Mouse (Mus musculus): Measurements from ENCODE around the gene Fbxo34.
A peak's percentile ranks its signal among the peaks of the same experiment; 100 is the strongest.
"Not testable (repeated sequence)": the region's sequence is repeated elsewhere in the genome, so short reads cannot be mapped to it uniquely, and the experiment has no call there.

Gene Fbxo34

GRCm38 (mm10) chr14:47518619-47519018 lies 68.4 kb downstream of the Fbxo34 start:
- DNase-seq, result peak; percentile 11 to 14

- no peak for DNase-seq
Observed at GRCm38 (mm10) chr14:47520751-47521449, 70.7 kb downstream of the Fbxo34 start.

GRCm38 (mm10) chr14:47521609-47522008 lies 71.4 kb downstream of the Fbxo34 start:
- no peak for DNase-seq

- no peak for DNase-seq
Observed at GRCm38 (mm10) chr14:47522301-47522700, 72.1 kb downstream of the Fbxo34 start.

GRCm38 (mm10) chr14:47525374-47525773 lies 75.2 kb downstream of the Fbxo34 start:
- DNase-seq, result no peak

GRCm38 (mm10) chr14:47525861-47526260 lies 75.6 kb downstream of the Fbxo34 start:
- DNase-seq, result no peak

- DNase-seq, result no peak
Observed at GRCm38 (mm10) chr14:47527833-47528232, 77.6 kb downstream of the Fbxo34 start.

GRCm38 (mm10) chr14:47528293-47528692 lies 78.1 kb downstream of the Fbxo34 start:
- no peak for DNase-seq

GRCm38 (mm10) chr14:47529019-47529418 lies 78.8 kb downstream of the Fbxo34 start:
- peak; percentile 72 to 81 for DNase-seq

- not testable (repeated sequence) for DNase-seq
Observed at GRCm38 (mm10) chr14:47529592-47529991, 79.4 kb downstream of the Fbxo34 start.

- no peak for DNase-seq
Observed at GRCm38 (mm10) chr14:47532496-47532895, 82.3 kb downstream of the Fbxo34 start.

GRCm38 (mm10) chr14:47533365-47534175 lies 83.3 kb downstream of the Fbxo34 start:
- peak; percentile 41 to 65 for DNase-seq

GRCm38 (mm10) chr14:47534176-47534525 lies 83.9 kb downstream of the Fbxo34 start:
- peak in 1 of 2 experiments; percentile 27 for DNase-seq

- DNase-seq, result no peak
Observed at GRCm38 (mm10) chr14:47535096-47535495, 84.9 kb downstream of the Fbxo34 start.

- no peak for DNase-seq
Observed at GRCm38 (mm10) chr14:47541325-47541948, 91.2 kb downstream of the Fbxo34 start.

GRCm38 (mm10) chr14:47542283-47542682 lies 92.1 kb downstream of the Fbxo34 start:
- DNase-seq, result no peak

GRCm38 (mm10) chr14:47544286-47544685 lies 94.1 kb downstream of the Fbxo34 start:
- DNase-seq, result no peak

- DNase-seq, result no peak
Observed at GRCm38 (mm10) chr14:47544877-47545276, 94.7 kb downstream of the Fbxo34 start.

- DNase-seq, result no peak
Observed at GRCm38 (mm10) chr14:47551668-47552067, 101.4 kb downstream of the Fbxo34 start.

GRCm38 (mm10) chr14:47553380-47553779 lies 103.2 kb downstream of the Fbxo34 start:
- DNase-seq, result no peak

- DNase-seq, result no peak
Observed at GRCm38 (mm10) chr14:47554236-47554635, 104.0 kb downstream of the Fbxo34 start.

GRCm38 (mm10) chr14:47555225-47555624 lies 105.0 kb downstream of the Fbxo34 start:
- DNase-seq, result no peak

GRCm38 (mm10) chr14:47560714-47561113 lies 110.5 kb downstream of the Fbxo34 start:
- no peak for DNase-seq

GRCm38 (mm10) chr14:47562530-47562929 lies 112.3 kb downstream of the Fbxo34 start:
- DNase-seq, result no peak

Measured in cerebellum, postnatal 10 days (tissue).